Mouse (Mus musculus): ENCODE data around the gene Eno1. TPM values are rescaled to one million over a fixed set of nuclear protein-coding genes. Genes with fewer than 3 reads are reported as not detected.
"Not testable (repeated sequence)": the region's sequence is repeated elsewhere in the genome, so short reads cannot be mapped to it uniquely, and the experiment has no call there.

The Eno1 gene
- total RNA-seq, 2 experiments from 2014 or later, result 410 TPM

DNA sequence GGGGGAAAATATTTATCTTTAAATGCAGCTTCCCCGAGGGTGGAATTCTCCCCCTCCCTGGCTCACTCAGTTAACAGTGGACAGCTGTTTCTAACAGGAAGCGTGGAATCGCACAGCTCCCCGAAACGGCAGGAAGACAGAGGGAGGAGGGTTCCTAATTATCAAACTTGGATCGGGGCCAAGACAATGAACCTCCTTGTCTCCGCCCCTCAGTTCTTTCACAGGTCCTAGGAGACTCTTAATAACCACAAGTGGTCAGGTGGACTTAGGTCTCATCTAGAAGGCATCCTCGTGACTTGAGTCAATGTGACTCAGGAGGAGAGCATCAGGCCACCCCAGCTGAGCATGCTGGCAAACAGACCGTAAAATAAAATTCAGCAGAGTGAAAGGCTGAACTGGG is 36.2 kb downstream of the Eno1 start:
- H3K27ac ChIP-seq, result no peak overlapping the region
- intact Hi-C loops (cut with DNase I), result no loop called here
- H3K4me3 ChIP-seq, result no peak overlapping the region
- no peak for TF ChIP-seq CTCF (IDR thresholded peaks at IDR 0.05)
- DNase-seq (ENCODE audit: extremely low spot score in 1 of 2, low spot score in 2 of 2), result no peak

- no peak for DNase-seq (ENCODE audit: extremely low spot score in 1 of 2, low spot score in 2 of 2)
- no peak for TF ChIP-seq CTCF (IDR thresholded peaks at IDR 0.05)
- Histone ChIP-seq H3K27ac (no peak overlapping the region), H3K4me3 (no peak overlapping the region)
- intact Hi-C loops (cut with DNase I), result no loop called here
These were observed 39.0 kb downstream of the Eno1 start for GRCm38 (mm10) chr4:150275531-150275930.

- DNase-seq (ENCODE audit: extremely low spot score in 1 of 2, low spot score in 2 of 2); intact Hi-C loops (cut with DNase I); H3K4me3 ChIP-seq; H3K27ac ChIP-seq: not testable (repeated sequence)
These were observed 42.8 kb downstream of the Eno1 start for GRCm38 (mm10) chr4:150279336-150279735.

- TF ChIP-seq CTCF (IDR thresholded peaks at IDR 0.05), result no peak
- intact Hi-C loops (cut with DNase I), result loop anchor here (5.0 kb wide), 1 partner anchor 57 kb away; no protein-coding TSS in a partner anchor
These were observed 43.5 kb downstream of the Eno1 start for GRCm38 (mm10) chr4:150280002-150280401.

DNA sequence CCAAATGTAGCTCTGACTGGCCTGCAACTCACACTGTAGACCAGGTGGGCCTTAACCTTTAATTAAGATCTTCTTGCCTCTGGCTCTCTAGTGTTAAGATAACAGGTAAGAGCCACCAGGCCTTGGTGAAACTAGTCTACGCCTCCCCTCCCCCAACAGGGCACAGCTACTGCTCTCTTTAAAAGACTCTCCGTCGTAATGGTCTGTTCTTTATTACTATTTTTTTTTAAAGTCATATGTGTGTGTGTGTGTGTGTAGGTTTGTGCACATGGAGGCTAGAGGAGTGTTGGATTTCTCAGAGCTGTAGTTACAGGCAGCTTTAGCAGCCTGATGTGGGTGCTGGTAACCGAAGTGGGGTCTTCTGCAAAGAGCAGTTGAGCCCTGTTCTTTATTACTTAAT is 43.9 kb downstream of the Eno1 start:
- intact Hi-C loops (cut with DNase I), result loop anchor here (5.0 kb wide), 1 partner anchor 57 kb away; no protein-coding TSS in a partner anchor
- Histone ChIP-seq H3K4me3 (peak overlapping the region; percentile 87), H3K27ac (peak overlapping the region; percentile 97; the same call in 1 of the 2 replicates)
- no peak for DNase-seq (ENCODE audit: extremely low spot score in 1 of 2, low spot score in 2 of 2)
- no peak for TF ChIP-seq CTCF (IDR thresholded peaks at IDR 0.05)

More at GRCm38 (mm10) chr4:150280002-150280401, 43.5 kb downstream of the Eno1 start:
- Histone ChIP-seq H3K27ac (no peak overlapping the region), H3K4me3 (no peak overlapping the region)
- no peak for DNase-seq (ENCODE audit: extremely low spot score in 1 of 2, low spot score in 2 of 2)

DNA sequence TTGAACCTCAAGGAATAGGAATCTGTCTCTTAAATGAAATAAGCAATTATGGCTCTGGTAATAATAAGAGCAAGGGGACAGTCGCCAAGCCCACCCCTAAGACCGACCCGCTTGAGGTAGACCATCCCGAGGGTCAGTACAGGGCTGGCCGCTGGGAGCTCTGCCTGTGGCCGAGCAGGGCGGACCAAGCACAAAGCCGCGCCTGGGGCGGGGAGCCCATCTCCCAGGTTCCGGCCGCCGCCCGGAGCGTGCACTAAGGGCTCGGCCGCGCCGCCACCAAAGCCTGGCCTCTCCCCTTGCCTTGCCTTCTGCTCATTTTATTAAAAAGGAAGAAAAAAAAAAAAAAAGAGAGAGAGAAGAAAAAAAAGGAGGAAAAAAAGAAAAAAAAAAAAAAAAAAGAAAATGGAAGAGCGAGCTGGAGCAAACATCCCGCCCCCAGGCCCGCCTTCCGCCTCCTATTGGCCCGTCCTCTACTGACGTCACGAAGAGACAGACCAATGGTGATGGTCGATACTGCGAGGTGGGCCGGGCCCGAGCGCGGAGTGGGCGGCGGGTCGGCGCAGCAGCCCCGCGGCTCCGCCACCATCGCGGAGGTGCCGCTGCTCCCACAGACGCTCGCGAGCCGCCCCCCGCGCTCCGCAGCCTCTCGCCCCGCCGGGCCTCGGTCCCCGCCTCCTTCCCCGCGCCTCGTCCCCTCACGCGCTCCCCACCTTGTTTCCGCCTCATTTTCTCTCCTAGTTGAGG is 44.7 kb downstream of the Eno1 start, which contains the start of gene Rere:
Gene Rere (plus strand): TSS at position 629 of the 744 bp plus-strand sequence.
- peak; percentile 28; the same call in 1 of the 2 replicates for TF ChIP-seq CTCF (IDR thresholded peaks at IDR 0.05)
- intact Hi-C loops (cut with DNase I), result loop anchor here (5.0 kb wide), 1 partner anchor 56 kb away; no protein-coding TSS in a partner anchor
- H3K4me3 ChIP-seq, result peak within 1 kb of the TSS; percentile 87
- peak; percentile 97 to 100 for DNase-seq (ENCODE audit: extremely low spot score in 1 of 2, low spot score in 2 of 2)
- H3K27ac ChIP-seq, result peak within 1 kb of the TSS; percentile 97

DNA sequence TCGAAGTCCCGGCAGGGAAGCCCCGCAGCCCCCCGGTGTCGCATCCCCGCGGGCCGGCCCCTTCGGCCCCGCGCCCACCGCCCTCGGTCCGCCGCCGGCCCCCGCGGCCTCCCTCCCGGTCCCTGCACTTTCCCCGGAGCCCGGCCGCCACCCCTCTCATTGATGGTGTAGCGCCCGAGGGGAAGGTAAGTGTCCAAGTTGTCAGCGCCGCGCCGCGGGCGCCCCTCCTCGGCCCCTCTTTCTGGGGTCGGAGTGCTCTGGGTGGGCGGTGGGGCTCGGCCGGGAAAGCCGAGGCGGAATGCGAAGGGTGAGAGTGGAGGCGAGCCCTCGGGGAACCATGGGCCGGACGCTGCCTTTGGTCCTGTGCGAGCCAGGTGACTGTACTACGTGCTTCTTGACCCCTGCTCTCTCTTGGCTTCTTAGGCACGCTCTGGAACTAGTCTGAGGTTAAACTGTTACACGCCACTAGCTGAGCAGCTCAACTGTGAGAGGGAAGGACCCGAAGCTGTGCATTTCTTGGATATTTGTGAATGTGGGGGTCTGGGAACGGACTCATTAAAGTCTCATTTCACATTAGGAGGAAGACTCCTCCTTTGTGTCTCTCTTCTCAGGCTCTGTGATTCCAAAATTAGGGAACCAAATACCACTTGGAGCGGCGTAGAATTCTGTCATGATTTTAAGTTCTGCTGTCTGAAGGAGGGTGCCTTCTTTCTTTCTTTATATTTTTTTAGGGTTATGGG is 45.5 kb downstream of the Eno1 start:
- intact Hi-C loops (cut with DNase I), result loop anchor here (5.0 kb wide), 1 partner anchor 55 kb away; no protein-coding TSS in a partner anchor
- TF ChIP-seq CTCF (IDR thresholded peaks at IDR 0.05), result no peak
- Histone ChIP-seq H3K27ac (peak overlapping the region; percentile 95), H3K4me3 (peak overlapping the region; percentile 87)
- peak; percentile 37 to 44 for DNase-seq (ENCODE audit: extremely low spot score in 1 of 2, low spot score in 2 of 2)

DNA sequence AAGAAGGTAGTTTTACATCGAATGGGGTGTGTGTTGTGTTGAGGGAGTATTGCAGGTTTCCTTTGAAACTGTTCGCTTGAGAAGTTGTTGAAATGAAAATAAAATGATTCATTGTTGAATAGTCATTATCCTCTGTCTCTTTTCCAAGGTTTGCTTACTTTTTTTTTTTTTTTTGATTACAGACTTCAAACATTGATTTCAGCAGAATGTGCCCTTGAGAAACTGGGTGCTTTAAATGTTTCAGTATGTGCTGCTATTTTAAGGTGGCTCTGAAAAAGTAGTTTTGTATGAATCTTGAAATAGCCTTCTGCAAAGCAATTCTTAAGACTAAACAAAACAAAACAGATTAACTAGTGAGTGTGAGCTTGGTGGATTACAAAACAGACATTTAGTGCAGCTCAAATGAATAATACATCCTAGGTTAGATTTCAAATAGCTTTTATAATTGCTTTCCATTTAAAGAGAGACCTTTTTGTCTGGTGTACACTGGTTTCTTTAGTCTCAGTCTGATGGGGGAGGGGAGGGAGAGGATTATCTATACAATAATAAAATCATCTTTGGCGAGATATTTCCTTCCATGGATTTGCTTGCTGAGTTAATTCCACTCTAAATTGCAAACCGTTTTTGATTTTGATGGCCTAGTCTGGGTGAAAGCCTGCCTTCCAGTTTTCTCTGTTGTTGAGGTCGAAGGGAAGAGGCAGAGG is 46.3 kb downstream of the Eno1 start:
- peak overlapping the region; percentile 87 for H3K4me3 ChIP-seq
- no peak for TF ChIP-seq CTCF (IDR thresholded peaks at IDR 0.05)
- DNase-seq (ENCODE audit: extremely low spot score in 1 of 2, low spot score in 2 of 2), result no peak
- H3K27ac ChIP-seq, result peak overlapping the region; percentile 95
- intact Hi-C loops (cut with DNase I), result loop anchor here (5.0 kb wide), 1 partner anchor 55 kb away; no protein-coding TSS in a partner anchor

GRCm38 (mm10) chr4:150283335-150283638 is 46.8 kb downstream of the Eno1 start:
- intact Hi-C loops (cut with DNase I), result loop anchor here (5.0 kb wide), 1 partner anchor 54 kb away; no protein-coding TSS in a partner anchor
- no peak for TF ChIP-seq CTCF (IDR thresholded peaks at IDR 0.05)
- Histone ChIP-seq H3K27ac (peak overlapping the region; percentile 57), H3K4me3 (peak overlapping the region; percentile 87)
- no peak for DNase-seq (ENCODE audit: extremely low spot score in 1 of 2, low spot score in 2 of 2)

DNA sequence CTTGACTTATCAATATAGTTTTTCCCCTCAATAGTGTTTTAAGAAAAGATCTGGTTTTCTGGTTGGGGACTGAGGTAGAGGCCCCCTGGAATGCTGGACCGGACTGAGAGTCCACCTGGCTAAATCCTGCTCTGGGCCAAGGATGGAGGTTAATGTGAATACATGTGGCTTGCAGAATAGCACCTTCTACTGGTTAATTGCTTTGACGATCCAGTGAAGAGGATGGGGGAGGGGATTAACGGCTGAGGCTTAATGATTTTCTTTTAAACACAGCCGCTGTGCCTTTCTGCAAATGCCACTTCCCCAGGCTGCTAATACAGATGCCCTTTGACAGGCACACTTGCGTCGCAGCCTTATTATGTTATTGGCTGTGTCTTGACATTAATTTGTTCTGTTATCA is 47.5 kb downstream of the Eno1 start:
- no peak for DNase-seq (ENCODE audit: extremely low spot score in 1 of 2, low spot score in 2 of 2)
- intact Hi-C loops (cut with DNase I), result loop anchor here (5.0 kb wide), 1 partner anchor 53 kb away; no protein-coding TSS in a partner anchor
- peak; percentile 29 for TF ChIP-seq CTCF (IDR thresholded peaks at IDR 0.05)

GRCm38 (mm10) chr4:150286980-150287379 is 50.5 kb downstream of the Eno1 start:
- Histone ChIP-seq H3K27ac (no peak overlapping the region), H3K4me3 (no peak overlapping the region)
- no peak for TF ChIP-seq CTCF (IDR thresholded peaks at IDR 0.05)
- DNase-seq (ENCODE audit: extremely low spot score in 1 of 2, low spot score in 2 of 2), result no peak
- intact Hi-C loops (cut with DNase I), result no loop called here

More for the DNA sequence above, 47.5 kb downstream of the Eno1 start:
- Histone ChIP-seq H3K4me3 (0 out of 2 replicates have a peak overlapping the region, but pooled peaks have one; percentile 13), H3K27ac (no peak overlapping the region)

DNA sequence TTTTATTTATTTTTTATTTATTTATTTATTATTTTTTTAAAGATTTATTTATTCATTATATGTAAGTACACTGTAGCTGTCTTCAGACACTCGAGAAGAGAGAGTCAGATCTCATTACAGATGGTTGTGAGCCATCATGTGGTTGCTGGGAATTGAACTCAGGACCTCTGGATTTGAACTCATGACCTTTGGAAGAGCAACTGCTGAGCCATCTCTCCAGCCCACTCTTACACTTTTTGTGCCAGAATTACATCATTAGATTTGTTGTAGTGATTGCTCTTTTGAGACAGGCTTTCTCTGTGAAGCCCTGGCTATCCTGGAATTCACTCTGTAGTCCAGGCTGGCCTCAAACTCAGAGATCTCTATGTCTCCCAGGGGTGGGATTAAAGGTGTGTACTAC is 50.9 kb downstream of the Eno1 start:
- H3K4me3 ChIP-seq; DNase-seq (ENCODE audit: extremely low spot score in 1 of 2, low spot score in 2 of 2); intact Hi-C loops (cut with DNase I); H3K27ac ChIP-seq: not testable (repeated sequence)

Data from left cerebral cortex, adult 2 months (tissue).